In the genomic region with DNA sequence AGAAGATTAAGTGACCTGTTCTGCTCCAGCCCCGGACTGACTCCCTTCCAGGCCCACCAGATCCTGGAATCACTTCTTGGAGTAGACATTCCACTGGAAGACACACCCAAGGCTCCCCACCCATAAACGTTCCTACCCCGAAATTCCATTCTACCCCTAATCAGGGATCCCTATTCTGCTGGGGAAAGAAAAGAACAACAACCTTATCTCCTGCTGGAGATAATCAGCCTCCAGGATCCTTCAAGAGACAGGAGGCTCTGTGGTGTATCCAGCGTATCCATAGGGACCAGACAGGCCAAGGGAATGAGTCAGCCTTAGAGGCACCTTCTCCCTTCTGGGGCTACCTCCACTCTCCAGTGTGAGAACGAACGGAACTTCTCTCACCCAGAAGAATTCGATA, we compare ENCODE assay signal across 13 mouse cellular contexts. TPM values are rescaled to one million over a fixed set of nuclear protein-coding genes. Genes with fewer than 3 reads are reported as not detected.
DNase-seq lines count a peak whose midpoint lies in the region; ATAC-seq and TF ChIP-seq lines count a peak whose summit lies in the region.
"Had no signal": no experiment of that assay in that cellular context is flagged by ENCODE, and none has a peak within 500 bp of the region (broad histone marks: within the 10 kb centered on the region; RNA-seq: fewer than 3 reads in every experiment).

No protein-coding gene starts in this region.

- DNase-seq in heart, postnatal 4 days: no peak
- DNase-seq in NIH3T3 (ENCODE audit: low read depth): peak; percentile 31
- DNase-seq in heart, postnatal 0 days (ENCODE audit: low spot score): no peak
- no peak for DNase-seq in cerebellum, adult 9-10 months
- no peak for DNase-seq in forebrain, postnatal 0 days
- DNase-seq: cerebellum, adult 8-10 months; right cerebral cortex, postnatal 25 days; thymus, postnatal 4 days had no signal

- no peak for TF ChIP-seq CTCF in heart, postnatal 0 days (IDR thresholded peaks at IDR 0.05; ENCODE audit: low read depth)
- TF ChIP-seq CTCF in forebrain, postnatal 0 days (IDR thresholded peaks at IDR 0.05; ENCODE audit: low read depth): no peak

- no peaks in the 10 kb centered on the region for H3K9me3 ChIP-seq in heart, embryonic 15.5 days (replicated peaks)
- no peaks in the 10 kb centered on the region for H3K9me3 ChIP-seq in heart, postnatal 0 days (replicated peaks; ENCODE audit: control insufficient read depth, low read length)
- no peaks in the 10 kb centered on the region for H3K9me3 ChIP-seq in stomach, embryonic 15.5 days
- H3K9me3 ChIP-seq in forebrain, postnatal 0 days (ENCODE audit: low read length): no peaks in the 10 kb centered on the region
- H3K9me3 ChIP-seq: megakaryocyte, embryonic 14.5 days had no signal

- no peak overlapping the region for H3K4me2 ChIP-seq in heart, embryonic 15.5 days
- H3K4me2 ChIP-seq in heart, postnatal 0 days (ENCODE audit: low read depth, low read length): no peak overlapping the region
- no peak overlapping the region for H3K4me2 ChIP-seq in stomach, embryonic 15.5 days
- H3K4me2 ChIP-seq in forebrain, postnatal 0 days (ENCODE audit: low read depth): no peak overlapping the region
- H3K4me2 ChIP-seq: liver, embryonic 11.5 days had no signal

- 21% methylated on average over 7 of the region's 7 CpGs for WGBS in heart, embryonic 15.5 days
- WGBS in heart, postnatal 0 days: 20% methylated on average over 7 of the region's 7 CpGs
- WGBS in stomach, embryonic 15.5 days: 33% methylated on average over 7 of the region's 7 CpGs
- WGBS in forebrain, postnatal 0 days: 80% methylated on average over 7 of the region's 7 CpGs

- no peak overlapping the region for H3K4me3 ChIP-seq in heart, embryonic 15.5 days
- no peak overlapping the region for H3K4me3 ChIP-seq in heart, postnatal 0 days (ENCODE audit: low read depth, low read length)
- no peak overlapping the region for H3K4me3 ChIP-seq in stomach, embryonic 15.5 days (replicated peaks)
- no peak overlapping the region for H3K4me3 ChIP-seq in forebrain, postnatal 0 days (ENCODE audit: low read depth, low read length)
- H3K4me3 ChIP-seq: megakaryocyte, embryonic 14.5 days had no signal

- no peak overlapping the region for H3K9ac ChIP-seq in heart, embryonic 15.5 days
- no peak overlapping the region for H3K9ac ChIP-seq in heart, postnatal 0 days (replicated peaks; ENCODE audit: low read depth, low read length)
- no peak overlapping the region for H3K9ac ChIP-seq in stomach, embryonic 15.5 days
- H3K9ac ChIP-seq in forebrain, postnatal 0 days: no peak overlapping the region

- no peaks in the 10 kb centered on the region for H3K36me3 ChIP-seq in heart, embryonic 15.5 days
- no peaks in the 10 kb centered on the region for H3K36me3 ChIP-seq in heart, postnatal 0 days (replicated peaks; ENCODE audit: control insufficient read depth, insufficient read depth, low read length)
- no peaks in the 10 kb centered on the region for H3K36me3 ChIP-seq in stomach, embryonic 15.5 days
- no peaks in the 10 kb centered on the region for H3K36me3 ChIP-seq in forebrain, postnatal 0 days (ENCODE audit: insufficient read depth)

- 0 out of 2 replicates have a peak, but pooled peaks have one; percentile 29 for ATAC-seq in heart, embryonic 15.5 days (replicated peaks; ENCODE audit: insufficient number of reproducible peaks, insufficient read depth, low FRiP score, low read depth)
- ATAC-seq in heart, postnatal 0 days (ENCODE audit: insufficient read depth, low read depth): no peak
- ATAC-seq in stomach, embryonic 15.5 days (ENCODE audit: insufficient read depth, low FRiP score, low read depth): peak; percentile 66
- no peak for ATAC-seq in forebrain, postnatal 0 days

- 0 out of 2 replicates have a peak overlapping the region, but pooled peaks have one; percentile 20 for H3K27ac ChIP-seq in heart, embryonic 15.5 days
- H3K27ac ChIP-seq in heart, postnatal 0 days (ENCODE audit: low read depth): peak overlapping the region; percentile 30; the same call in 1 of the 2 replicates
- 0 out of 2 replicates have a peak overlapping the region, but pooled peaks have one; percentile 6 for H3K27ac ChIP-seq in stomach, embryonic 15.5 days
- no peak overlapping the region for H3K27ac ChIP-seq in forebrain, postnatal 0 days (ENCODE audit: low read depth, low read length)

- H3K4me1 ChIP-seq in heart, embryonic 15.5 days (replicated peaks): peaks cover 32% of the 10 kb centered on the region
- H3K4me1 ChIP-seq in heart, postnatal 0 days (ENCODE audit: control insufficient read depth, insufficient read depth): peaks cover 53% of the 10 kb centered on the region
- peaks cover 3% of the 10 kb centered on the region for H3K4me1 ChIP-seq in stomach, embryonic 15.5 days
- H3K4me1 ChIP-seq in forebrain, postnatal 0 days (ENCODE audit: insufficient read depth): no peaks in the 10 kb centered on the region

- H3K27me3 ChIP-seq in heart, embryonic 15.5 days: no peaks in the 10 kb centered on the region
- H3K27me3 ChIP-seq in heart, postnatal 0 days (ENCODE audit: control insufficient read depth, insufficient read depth, low read length): no peaks in the 10 kb centered on the region
- H3K27me3 ChIP-seq in stomach, embryonic 15.5 days (replicated peaks): no peaks in the 10 kb centered on the region
- no peaks in the 10 kb centered on the region for H3K27me3 ChIP-seq in forebrain, postnatal 0 days (ENCODE audit: insufficient read depth, low read length)
- H3K27me3 ChIP-seq: CH12.LX had no signal

- no peak for TF ChIP-seq EP300 in heart, postnatal 0 days (IDR thresholded peaks at IDR 0.05; ENCODE audit: low read depth)

RNA-seq across cellular contexts. Expression of gene Cobll1, which starts 47.8 kb away (rescaled TPM):
- polyA plus RNA-seq in heart, embryonic 15.5 days (2015; fragmentation: Nextera tagmentation; extraction: Ambion mirVana): 9.9 and 10.7 TPM in 2 replicates
- total RNA-seq in heart, postnatal 4 days (2021): 10 to 100 TPM; 34.5 to 34.7 TPM
- total RNA-seq in heart, postnatal 0 days (2014; rRNA removed; ENCODE audit: low replicate concordance): 8.2 and 8.6 TPM in 2 replicates
- polyA plus RNA-seq in heart, postnatal 0 days (2015; fragmentation: Nextera tagmentation; extraction: Ambion mirVana): 10.2 and 11.0 TPM in 2 replicates
- polyA plus RNA-seq in stomach, embryonic 15.5 days (2015; fragmentation: Nextera tagmentation; extraction: Ambion mirVana): 14.3 and 16.2 TPM in 2 replicates
- total RNA-seq in forebrain, postnatal 0 days (2014; rRNA removed): 2.3 and 3.6 TPM in 2 replicates
- polyA plus RNA-seq in forebrain, postnatal 0 days (2015; fragmentation: Nextera tagmentation; extraction: Ambion mirVana): 1.5 and 3.2 TPM in 2 replicates

Comparison
In these comparisons a context has a peak if more than half of its experiments do, and no peak if none do; other contexts are left out.
1. ATAC-seq: peak in heart, embryonic 15.5 days (single experiment) and stomach, embryonic 15.5 days (single experiment); none in heart, postnatal 0 days (single experiment) and forebrain, postnatal 0 days (single experiment).